Mouse (Mus musculus): ENCODE data around the gene Cela2a.
"Not testable (repeated sequence)": the region's sequence is repeated elsewhere in the genome, so short reads cannot be mapped to it uniquely, and the experiment has no call there.

The Cela2a gene

DNA sequence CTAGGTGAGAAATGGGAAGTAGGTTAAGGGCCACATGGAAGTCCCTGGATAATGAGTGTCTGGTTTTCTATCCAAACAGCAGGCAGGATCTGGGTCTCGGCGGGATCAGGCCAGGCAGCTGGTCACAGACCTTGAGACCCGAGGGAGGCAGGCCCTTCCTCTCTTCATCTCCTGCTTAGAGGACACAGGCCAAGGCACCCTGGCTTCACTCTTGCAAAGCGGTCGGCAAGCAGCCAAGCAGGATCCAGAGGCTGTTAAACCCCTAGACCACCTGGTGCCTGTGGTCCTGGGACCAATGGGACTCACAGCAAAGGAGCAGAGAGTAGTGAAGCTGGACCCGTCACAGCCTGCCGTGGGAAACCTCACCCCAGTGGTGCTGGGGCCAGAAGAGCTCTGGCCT, 29.6 kb downstream of the Cela2a start:
- DNase-seq = no peak

DNA sequence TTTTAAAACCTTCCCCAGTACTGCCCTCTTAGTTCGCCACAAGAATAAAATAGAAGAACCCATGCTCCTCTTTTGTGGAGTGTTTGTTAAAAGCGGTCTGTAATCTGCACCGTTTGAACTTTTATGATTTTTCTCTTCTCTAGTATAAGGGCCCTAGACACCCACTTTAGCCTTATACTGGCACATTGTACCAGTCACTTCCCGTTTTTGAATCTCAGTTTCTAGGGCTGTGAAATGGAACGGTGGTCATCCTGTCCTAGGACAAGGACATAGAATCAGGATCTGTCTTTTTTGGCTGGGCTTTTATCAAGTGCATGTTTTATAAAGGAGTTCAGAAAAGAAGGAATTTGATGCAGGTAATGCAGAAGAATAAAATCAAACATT, 31.8 kb downstream of the Cela2a start:
- DNase-seq = no peak

- DNase-seq = peak; percentile 99
These were observed 32.4 kb downstream of the Cela2a start, which contains the start of gene Casp9 for GRCm38 (mm10) chr4:141793282-141794151. Gene Casp9 (plus strand): TSS chr4:141793612.

GRCm38 (mm10) chr4:141792554-141793281, 33.2 kb downstream of the Cela2a start:
- no peak for DNase-seq

DNA sequence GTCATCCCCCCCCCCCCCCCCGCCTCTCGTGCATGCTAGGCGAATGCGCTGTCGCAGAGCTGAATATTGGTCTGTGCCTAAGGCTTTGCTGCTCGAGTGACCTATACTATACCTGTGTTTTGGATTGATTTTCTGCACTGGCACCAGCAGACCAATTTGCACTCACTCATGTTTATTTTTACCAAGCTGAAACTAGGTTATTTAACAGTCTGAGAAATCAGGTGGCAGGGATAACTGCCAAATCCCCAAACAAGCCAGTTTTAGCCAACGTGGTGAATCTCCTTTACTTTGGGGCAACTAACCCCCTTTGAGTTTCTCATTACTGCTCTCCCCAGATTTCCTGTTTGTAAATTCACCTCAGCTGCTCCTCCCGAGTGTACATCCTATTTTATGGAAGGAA, 34.0 kb downstream of the Cela2a start:
- DNase-seq = no peak

DNA sequence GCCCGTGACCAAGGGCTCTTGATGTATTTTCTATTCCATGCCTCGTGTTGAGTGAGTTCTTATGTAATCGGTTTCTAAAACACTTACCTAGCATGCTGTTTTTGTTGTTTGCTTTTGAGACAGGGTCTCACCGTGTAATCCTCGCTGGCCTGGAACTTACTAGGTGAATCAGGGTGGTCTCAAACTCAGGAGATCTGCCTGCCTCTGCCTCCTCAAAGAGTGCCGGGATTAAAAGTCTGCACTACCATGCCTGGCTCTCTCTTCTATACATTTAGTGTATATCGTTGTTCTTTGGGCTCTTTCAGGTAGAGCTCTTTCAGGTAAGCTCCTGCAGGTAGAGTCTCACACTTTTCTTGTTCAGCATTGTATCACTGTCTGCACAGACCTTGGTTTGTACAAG, 34.5 kb downstream of the Cela2a start:
- DNase-seq = no peak

GRCm38 (mm10) chr4:141790524-141790990, 35.4 kb downstream of the Cela2a start, which contains the start of gene Dnajc16:
Gene Dnajc16 (minus strand): TSS chr4:141790931.
- DNase-seq = peak; percentile 90 to 91

DNA sequence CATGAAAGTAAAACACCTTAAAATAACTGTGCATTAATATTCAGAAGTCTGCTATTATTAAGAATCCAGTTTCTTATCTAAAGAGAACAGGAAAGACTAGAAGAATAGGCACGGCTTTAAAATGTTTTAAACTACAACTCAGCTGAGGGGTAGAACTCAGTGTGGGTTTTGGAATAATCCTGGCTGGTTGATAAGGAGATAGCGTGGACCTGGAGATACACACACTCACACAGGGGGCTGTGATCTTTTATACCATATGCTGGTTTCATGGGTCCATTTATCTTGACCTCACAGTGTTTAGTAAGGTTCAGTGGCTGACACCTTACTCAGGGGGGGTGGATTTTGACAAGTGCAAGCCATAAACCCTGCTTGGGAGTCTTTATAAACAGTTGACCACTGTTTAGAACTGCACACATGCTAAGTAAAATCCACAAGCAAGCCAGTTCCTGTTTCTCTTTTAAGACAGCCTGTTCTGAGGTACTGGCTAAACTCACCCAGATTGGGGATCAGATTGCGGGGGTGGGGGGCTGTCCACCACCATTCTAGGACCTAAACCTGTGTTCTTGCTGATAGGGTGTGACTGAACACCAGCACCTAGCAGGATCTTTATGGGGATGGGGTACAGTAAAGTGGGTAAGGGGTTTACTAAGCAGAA, 36.3 kb downstream of the Cela2a start:
- peak; percentile 30 for DNase-seq

DNA sequence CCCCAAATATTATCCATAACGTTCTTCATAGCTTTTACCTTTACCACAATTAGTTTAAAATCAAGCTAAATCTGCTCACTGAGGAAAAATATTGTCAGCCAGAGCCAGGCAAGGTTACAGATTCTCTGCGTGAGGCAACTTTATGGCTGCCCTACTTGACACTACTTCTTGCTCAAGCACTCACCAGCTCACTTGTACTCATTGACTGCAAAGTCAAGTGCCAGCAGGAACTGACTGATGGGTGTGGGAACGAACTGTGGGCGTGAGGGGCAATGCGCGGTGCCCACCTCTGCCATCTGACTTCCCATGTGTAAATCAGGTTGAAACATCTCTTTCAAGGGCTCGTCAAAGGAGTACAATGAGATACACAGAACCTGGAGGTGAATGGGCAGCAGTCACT, 38.5 kb downstream of the Cela2a start:
- DNase-seq = no peak

GRCm38 (mm10) chr4:141787046-141787445, 38.9 kb downstream of the Cela2a start:
- no peak for DNase-seq

DNA sequence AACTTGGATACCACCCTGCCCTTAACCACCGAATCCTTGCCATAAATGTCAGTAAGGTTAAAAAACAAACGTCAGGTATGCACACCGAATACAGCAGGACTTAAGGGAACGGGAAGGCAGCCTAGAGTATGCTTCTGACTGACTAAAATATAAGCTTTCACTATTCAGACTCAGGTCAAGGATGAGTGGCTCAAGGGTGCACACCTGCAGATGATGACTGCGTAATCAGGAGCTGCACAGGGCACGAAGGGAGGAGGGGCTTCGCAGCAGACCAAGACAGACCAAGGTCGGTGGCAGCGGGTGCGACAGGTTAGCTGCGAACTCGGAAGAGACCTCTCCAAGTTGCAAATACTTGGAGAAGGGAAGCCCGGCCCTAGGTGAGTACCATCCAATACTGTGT, 39.8 kb downstream of the Cela2a start:
- DNase-seq = no peak

GRCm38 (mm10) chr4:141784835-141785234, 41.1 kb downstream of the Cela2a start:
- DNase-seq = no peak

DNA sequence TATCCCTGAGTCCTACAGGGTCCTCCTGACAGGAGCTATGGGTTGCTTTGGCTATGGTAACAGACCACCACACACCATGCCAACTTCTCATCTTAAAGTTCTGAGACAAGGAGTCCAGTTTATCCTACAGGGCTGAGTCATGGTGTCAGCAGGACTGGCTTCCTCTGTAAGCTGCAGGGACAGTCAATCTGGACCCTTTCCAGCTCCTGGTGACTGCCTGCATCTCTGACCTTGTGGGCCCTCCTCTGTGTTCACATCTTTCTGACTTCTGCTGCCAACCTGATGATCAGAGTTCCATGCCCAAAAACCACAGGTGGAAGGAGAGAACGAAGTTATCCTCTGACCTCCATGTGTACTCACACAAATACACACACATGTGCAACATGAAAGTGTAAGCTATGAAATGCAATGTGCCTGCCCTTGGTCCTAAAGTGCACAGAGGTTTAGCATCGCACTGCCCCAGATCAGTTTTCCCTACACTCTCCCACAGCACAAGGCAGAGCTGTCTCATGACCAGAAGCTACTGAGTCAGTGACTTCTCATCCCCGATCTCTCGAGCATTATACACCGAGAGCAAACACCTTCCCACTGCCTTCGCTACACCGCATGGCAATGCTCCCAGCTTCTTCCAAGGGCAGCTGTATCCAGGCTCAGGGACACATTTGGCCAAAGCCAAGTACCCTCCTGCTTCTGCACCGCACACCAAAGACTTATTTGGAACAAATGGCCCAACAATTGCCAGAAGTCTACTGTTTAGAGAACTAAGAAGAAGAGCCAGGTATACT, 44.6 kb downstream of the Cela2a start:
- no peak for DNase-seq

DNA sequence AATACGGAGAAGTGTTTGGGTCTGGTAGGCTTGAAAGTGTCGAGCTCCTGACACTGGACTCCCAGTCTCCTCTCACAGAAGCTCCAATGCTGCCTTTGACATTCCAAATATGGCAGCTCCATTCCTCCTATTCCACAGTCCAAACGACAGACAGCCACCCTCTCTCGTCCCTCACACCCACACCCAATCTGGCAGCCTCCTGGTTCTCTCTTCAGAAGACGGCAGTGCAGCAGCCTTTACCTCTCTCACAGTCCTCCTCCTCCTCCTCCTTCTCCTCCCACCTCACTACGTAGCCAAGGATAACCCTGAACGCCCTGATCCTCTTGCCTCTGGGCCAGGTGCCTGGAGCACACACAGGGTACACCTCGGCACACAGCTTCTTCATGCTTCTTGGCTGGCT, 46.1 kb downstream of the Cela2a start:
- DNase-seq = no peak

DNA sequence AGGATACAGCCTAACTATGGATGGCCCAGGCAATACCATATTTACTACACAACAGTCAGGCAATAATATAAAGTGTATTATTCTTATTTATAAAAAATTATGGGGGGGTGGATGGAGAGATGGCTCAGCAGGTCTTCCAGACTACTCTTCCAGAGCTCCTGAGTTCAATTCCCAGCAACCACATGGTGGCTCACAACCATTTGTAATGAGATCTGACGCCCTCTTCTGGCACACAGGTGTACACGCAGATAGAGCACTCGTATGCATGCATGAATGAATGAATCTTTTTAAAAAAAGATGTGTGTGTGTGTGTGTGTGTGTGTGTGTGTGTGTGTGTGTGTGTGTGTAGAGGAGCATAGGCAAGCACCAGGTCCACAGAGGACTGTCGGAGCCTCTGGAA, 52.9 kb downstream of the Cela2a start:
- not testable (repeated sequence) for DNase-seq

DNA sequence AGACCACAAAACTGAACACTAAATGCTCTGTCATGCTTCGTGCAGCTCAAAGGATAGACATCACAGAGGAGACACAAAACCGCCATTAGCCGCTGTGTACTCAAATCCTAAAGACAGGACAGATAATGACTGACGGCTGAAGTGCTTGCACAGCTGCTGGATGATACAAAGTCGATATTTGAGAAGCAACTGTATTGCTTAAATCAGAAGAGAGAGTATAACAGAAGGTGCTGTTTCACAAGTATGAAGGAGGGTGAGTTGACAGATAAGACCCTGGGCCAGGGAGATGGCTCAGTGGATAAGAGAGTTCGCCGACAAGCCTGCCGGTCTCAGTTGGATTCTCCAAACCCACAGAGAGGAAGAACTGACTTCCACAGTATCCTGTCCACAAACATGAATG, 54.1 kb downstream of the Cela2a start:
- DNase-seq = no peak

DNA sequence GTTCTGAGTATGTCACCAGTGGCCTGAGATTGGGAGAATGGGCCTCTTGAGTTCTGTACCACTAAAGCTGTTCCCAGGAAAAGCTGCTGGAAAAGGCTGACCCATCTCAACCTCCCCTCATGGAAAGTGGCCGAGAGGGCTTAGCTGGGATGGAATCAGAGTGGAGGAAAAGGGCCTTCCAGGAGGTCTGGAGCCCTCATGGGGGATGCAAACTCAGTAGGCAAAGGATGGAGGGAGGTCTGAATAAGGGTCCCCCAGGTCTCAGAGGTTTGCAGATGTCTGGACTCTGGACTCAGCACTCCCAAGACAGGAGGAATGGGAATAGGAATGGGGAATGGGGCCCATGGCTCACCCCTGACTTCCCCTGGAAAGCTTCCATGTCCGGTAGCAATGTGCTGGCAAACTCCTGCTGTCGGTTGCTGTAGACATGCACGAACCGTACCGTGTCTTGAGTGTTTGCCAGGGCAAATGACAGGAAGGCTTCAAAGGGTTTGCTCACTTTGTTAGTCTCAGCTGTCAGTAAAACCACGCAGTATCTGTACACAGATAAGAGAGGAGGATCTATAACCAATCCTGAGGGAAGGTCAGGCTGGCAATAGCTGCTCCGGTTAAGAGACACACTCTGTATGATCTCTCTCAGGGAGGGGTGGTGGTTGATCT, 56.3 kb downstream of the Cela2a start:
- no peak for DNase-seq

GRCm38 (mm10) chr4:141767353-141768036, 58.5 kb downstream of the Cela2a start:
- DNase-seq = no peak

GRCm38 (mm10) chr4:141766668-141767352, 59.1 kb downstream of the Cela2a start:
- no peak for DNase-seq

DNA sequence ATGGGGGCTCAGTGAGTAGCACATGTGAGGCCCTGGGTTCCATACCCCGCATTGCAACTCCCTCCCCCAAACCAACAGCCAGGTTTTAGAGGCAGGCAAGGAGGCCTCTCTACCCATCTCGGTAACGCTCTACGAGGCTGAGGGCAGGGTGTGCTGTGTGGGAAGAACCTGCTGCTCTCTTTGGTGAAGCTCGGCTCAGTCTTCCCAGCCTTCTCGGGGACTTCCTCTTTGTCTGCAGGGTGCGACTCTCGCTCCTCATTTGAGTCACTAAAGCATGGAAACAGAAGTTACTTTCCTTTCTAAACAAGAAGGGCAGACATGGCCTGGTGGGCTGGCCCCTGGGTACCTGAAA, 59.7 kb downstream of the Cela2a start:
- peak; percentile 21 to 26 for DNase-seq

- DNase-seq = no peak
These were observed 61.0 kb downstream of the Cela2a start for GRCm38 (mm10) chr4:141765008-141765407.
